Mouse (Mus musculus) heart, postnatal 0 days (tissue): Measurements from ENCODE around the gene Pomgnt1.

Experiments used
- CTCF ChIP-seq: IDR thresholded peaks from 2 replicates; pipeline ENCODE4 v1.5.1; 2016; ENCODE audit warnings: antibody characterized with exemption, control low read depth, low read depth
- EP300 ChIP-seq: IDR thresholded peaks from 2 replicates; pipeline ENCODE4 v1.6.1; 2016; ENCODE audit warnings: antibody characterized with exemption, low read depth

DNA sequence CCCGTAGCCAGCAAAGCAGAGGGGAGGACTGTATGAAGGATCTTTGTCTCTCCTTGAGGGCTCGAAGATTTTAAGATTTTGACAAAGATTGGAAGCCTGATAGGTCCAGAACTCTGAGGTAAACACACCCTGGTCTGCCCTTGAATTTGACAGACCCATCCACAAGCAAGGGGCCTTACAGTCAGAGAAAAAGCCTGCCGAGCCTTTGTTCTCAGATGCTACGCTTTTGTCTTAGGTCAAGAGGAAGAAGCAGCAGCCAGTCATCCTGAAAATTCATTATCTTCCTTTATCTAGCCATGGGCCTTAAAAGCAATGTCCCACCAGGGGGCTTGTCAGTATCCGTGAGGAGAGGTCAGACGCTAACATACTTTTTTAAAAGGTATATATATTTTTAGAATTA lies 4.3 kb downstream of the Pomgnt1 start:
- TF ChIP-seq CTCF: no peak
- TF ChIP-seq EP300: no peak
